Mouse (Mus musculus) neural tube, embryonic 12.5 days (tissue): ENCODE results near the gene Mobp. TPM values are rescaled to one million over a fixed set of nuclear protein-coding genes. Genes with fewer than 3 reads are reported as not detected.
A peak's percentile ranks its signal among the peaks of the same experiment; 100 is the strongest.

ENCODE experiments used
- ATAC-seq: fragments of 200-750 bp; cut with Nextera tagmentation; 2 replicates; pipeline ENCODE4 v1.8.0; 2017; ENCODE audit warnings: low read depth, mild to moderate bottlenecking, moderate TSS enrichment, moderate library complexity; ENCODE audit not compliant: low FRiP score
- H3K27ac ChIP-seq: fragments of 300-500 bp; sonication (generic); 2 replicates; pipeline ENCODE4 v1.5.1; 2016
- H3K27me3 ChIP-seq: fragments of 300-500 bp; sonication (generic); replicated peaks from 2 replicates; pipeline ENCODE4 v1.6.1; 2016; ENCODE audit warnings: mild to moderate bottlenecking
- H3K36me3 ChIP-seq: fragments of 300-500 bp; sonication (generic); 2 replicates; pipeline ENCODE4 v1.6.1; 2016; ENCODE audit warnings: mild to moderate bottlenecking
- H3K4me1 ChIP-seq: fragments of 300-500 bp; sonication (generic); 2 replicates; pipeline ENCODE4 v1.6.1; 2016
- H3K4me2 ChIP-seq: fragments of 300-500 bp; sonication (generic); replicated peaks from 2 replicates; pipeline ENCODE4 v1.6.1; 2016; ENCODE audit warnings: mild to moderate bottlenecking
- H3K4me3 ChIP-seq: fragments of 300-500 bp; sonication (generic); 2 replicates; pipeline ENCODE4 v1.5.1; 2016
- H3K9ac ChIP-seq: fragments of 300-500 bp; sonication (generic); 2 replicates; pipeline ENCODE4 v1.6.1; 2016; ENCODE audit warnings: mild to moderate bottlenecking
- H3K9me3 ChIP-seq: fragments of 300-500 bp; sonication (generic); 2 replicates; pipeline ENCODE4 v1.6.1; 2016; ENCODE audit warnings: mild to moderate bottlenecking
- WGBS: fragments of 180-500 bp; shearing (Covaris S2); methylation state at CpG from one replicate; pipeline ENCODE4 v1.1.7; 2016; 5-methylcytosine and 5-hydroxymethylcytosine counted together
- polyA plus RNA-seq: library from polyadenylated mRNA; unstranded; fragments of >200 nt; fragmentation: Nextera tagmentation; extraction: Ambion mirVana; gene quantifications from 2 replicates; pipeline ENCODE4 v1.2.1, GENCODE M21; 2016

The Mobp gene
- polyA plus RNA-seq, 1 experiment from 2014 or later: 0.08 TPM

- H3K4me2 ChIP-seq: peak overlapping the region; percentile 61
- H3K9ac ChIP-seq: peak overlapping the region; percentile 45
- H3K4me1 ChIP-seq: 0 out of 2 replicates have a peak, but pooled peaks cover 3% of the 10 kb centered on the region
- H3K4me3 ChIP-seq: peak overlapping the region; percentile 29
- H3K9me3 ChIP-seq: no peaks in the 10 kb centered on the region
- no peaks in the 10 kb centered on the region for H3K36me3 ChIP-seq
- no peaks in the 10 kb centered on the region for H3K27me3 ChIP-seq
- 27% methylated on average over 21 of the region's 21 CpGs for WGBS
- peak; percentile 82 for ATAC-seq
- H3K27ac ChIP-seq: no peak overlapping the region
Observed at GRCm38 (mm10) chr9:120191362-120192098, 42.0 kb downstream of the Mobp start.

GRCm38 (mm10) chr9:120192742-120193141, 43.2 kb downstream of the Mobp start:
- Histone ChIP-seq H3K9ac (no peak overlapping the region), H3K4me1 (0 out of 2 replicates have a peak, but pooled peaks cover 3% of the 10 kb centered on the region), H3K27me3 (no peaks in the 10 kb centered on the region), H3K4me3 (no peak overlapping the region), H3K4me2 (no peak overlapping the region), H3K27ac (no peak overlapping the region), H3K9me3 (no peaks in the 10 kb centered on the region), H3K36me3 (no peaks in the 10 kb centered on the region)
- ATAC-seq: no peak
- WGBS: 83% methylated on average over 7 of the region's 7 CpGs

- Histone ChIP-seq H3K27me3 (no peaks in the 10 kb centered on the region), H3K9ac (no peak overlapping the region), H3K4me3 (no peak overlapping the region), H3K4me2 (no peak overlapping the region), H3K9me3 (no peaks in the 10 kb centered on the region), H3K4me1 (no peaks in the 10 kb centered on the region), H3K36me3 (no peaks in the 10 kb centered on the region), H3K27ac (no peak overlapping the region)
- 57% methylated on average over 4 of the region's 4 CpGs for WGBS
- ATAC-seq: no peak
Observed at GRCm38 (mm10) chr9:120200873-120201272, 51.4 kb downstream of the Mobp start.

- H3K4me3 ChIP-seq: no peak overlapping the region
- no peak for ATAC-seq
- H3K4me1 ChIP-seq: no peaks in the 10 kb centered on the region
- no peak overlapping the region for H3K27ac ChIP-seq
- no peak overlapping the region for H3K9ac ChIP-seq
- no peaks in the 10 kb centered on the region for H3K36me3 ChIP-seq
- H3K27me3 ChIP-seq: no peaks in the 10 kb centered on the region
- 86% methylated on average over 7 of the region's 7 CpGs for WGBS
- no peaks in the 10 kb centered on the region for H3K9me3 ChIP-seq
- H3K4me2 ChIP-seq: no peak overlapping the region
Observed at GRCm38 (mm10) chr9:120201743-120202142, 52.2 kb downstream of the Mobp start.

- ATAC-seq: no peak
- no peak overlapping the region for H3K9ac ChIP-seq
- no peaks in the 10 kb centered on the region for H3K27me3 ChIP-seq
- no peaks in the 10 kb centered on the region for H3K36me3 ChIP-seq
- no peak overlapping the region for H3K4me3 ChIP-seq
- no peak overlapping the region for H3K4me2 ChIP-seq
- no peaks in the 10 kb centered on the region for H3K4me1 ChIP-seq
- no peak overlapping the region for H3K27ac ChIP-seq
- 24% methylated on average over 12 of the region's 12 CpGs for WGBS
- H3K9me3 ChIP-seq: no peaks in the 10 kb centered on the region
Observed at GRCm38 (mm10) chr9:120202683-120203082, 53.2 kb downstream of the Mobp start.

- Histone ChIP-seq H3K36me3 (no peaks in the 10 kb centered on the region), H3K4me2 (no peak overlapping the region), H3K9me3 (no peaks in the 10 kb centered on the region), H3K9ac (no peak overlapping the region), H3K4me1 (no peaks in the 10 kb centered on the region), H3K27me3 (no peaks in the 10 kb centered on the region), H3K4me3 (no peak overlapping the region), H3K27ac (no peak overlapping the region)
- 87% methylated on average over 10 of the region's 10 CpGs for WGBS
- ATAC-seq: no peak
Observed at GRCm38 (mm10) chr9:120203936-120204335, 54.4 kb downstream of the Mobp start.

- WGBS: 78% methylated on average over 17 of the region's 17 CpGs
- H3K4me2 ChIP-seq: no peak overlapping the region
- no peak overlapping the region for H3K4me3 ChIP-seq
- H3K9ac ChIP-seq: no peak overlapping the region
- H3K27ac ChIP-seq: no peak overlapping the region
- no peak for ATAC-seq
- H3K27me3 ChIP-seq: no peaks in the 10 kb centered on the region
- H3K4me1 ChIP-seq: no peaks in the 10 kb centered on the region
- no peaks in the 10 kb centered on the region for H3K36me3 ChIP-seq
- H3K9me3 ChIP-seq: no peaks in the 10 kb centered on the region
Observed at GRCm38 (mm10) chr9:120206897-120207296, 57.4 kb downstream of the Mobp start.

- Histone ChIP-seq H3K4me2 (no peak overlapping the region), H3K36me3 (no peaks in the 10 kb centered on the region), H3K9ac (no peak overlapping the region), H3K4me3 (no peak overlapping the region), H3K9me3 (no peaks in the 10 kb centered on the region), H3K4me1 (no peaks in the 10 kb centered on the region), H3K27ac (no peak overlapping the region), H3K27me3 (no peaks in the 10 kb centered on the region)
- 79% methylated on average over 4 of the region's 4 CpGs for WGBS
- ATAC-seq: no peak
Observed at GRCm38 (mm10) chr9:120210068-120210467, 60.6 kb downstream of the Mobp start.

GRCm38 (mm10) chr9:120210865-120211264, 61.4 kb downstream of the Mobp start:
- H3K27me3 ChIP-seq: no peaks in the 10 kb centered on the region
- no peak overlapping the region for H3K9ac ChIP-seq
- 77% methylated on average over 4 of the region's 4 CpGs for WGBS
- no peaks in the 10 kb centered on the region for H3K36me3 ChIP-seq
- H3K4me3 ChIP-seq: no peak overlapping the region
- H3K27ac ChIP-seq: no peak overlapping the region
- ATAC-seq: no peak
- no peaks in the 10 kb centered on the region for H3K4me1 ChIP-seq
- no peaks in the 10 kb centered on the region for H3K9me3 ChIP-seq
- H3K4me2 ChIP-seq: no peak overlapping the region

- Histone ChIP-seq H3K27ac (no peak overlapping the region), H3K36me3 (no peaks in the 10 kb centered on the region), H3K9ac (no peak overlapping the region), H3K4me3 (no peak overlapping the region), H3K9me3 (no peaks in the 10 kb centered on the region), H3K4me2 (no peak overlapping the region), H3K27me3 (no peaks in the 10 kb centered on the region), H3K4me1 (no peaks in the 10 kb centered on the region)
- WGBS: 72% methylated on average over 6 of the region's 6 CpGs
- no peak for ATAC-seq
Observed at GRCm38 (mm10) chr9:120212936-120213335, 63.4 kb downstream of the Mobp start.

GRCm38 (mm10) chr9:120214978-120215495, 65.5 kb downstream of the Mobp start:
- ATAC-seq: no peak
- Histone ChIP-seq H3K36me3 (no peaks in the 10 kb centered on the region), H3K9me3 (no peaks in the 10 kb centered on the region), H3K27ac (no peak overlapping the region), H3K4me1 (no peaks in the 10 kb centered on the region), H3K9ac (no peak overlapping the region), H3K4me2 (no peak overlapping the region), H3K4me3 (no peak overlapping the region), H3K27me3 (no peaks in the 10 kb centered on the region)
- 90% methylated on average over 11 of the region's 11 CpGs for WGBS

GRCm38 (mm10) chr9:120219411-120219810, 69.9 kb downstream of the Mobp start:
- 59% methylated on average over 3 of the region's 3 CpGs for whole genome bisulfite sequencing

More at GRCm38 (mm10) chr9:120219411-120219810, 69.9 kb downstream of the Mobp start:
- Histone ChIP-seq H3K27ac (no peak overlapping the region), H3K4me1 (no peaks in the 10 kb centered on the region), H3K4me3 (no peak overlapping the region), H3K9me3 (no peaks in the 10 kb centered on the region), H3K27me3 (no peaks in the 10 kb centered on the region), H3K36me3 (no peaks in the 10 kb centered on the region), H3K9ac (no peak overlapping the region), H3K4me2 (no peak overlapping the region)
- ATAC-seq: no peak
